Mouse (Mus musculus): Measurements from ENCODE around the gene Bsdc1. TPM values are rescaled to one million over a fixed set of nuclear protein-coding genes. Genes with fewer than 3 reads are reported as not detected.
A peak's percentile ranks its signal among the peaks of the same experiment; 100 is the strongest.

Bsdc1 gene
- polyA plus RNA-seq, 1 experiment from 2014 or later: 30.2 TPM

- Histone ChIP-seq H3K27ac (no peak overlapping the region), H3K27me3 (no peaks in the 10 kb centered on the region), H3K4me1 (peaks cover 31% of the 10 kb centered on the region), H3K4me2 (no peak overlapping the region), H3K36me3 (no peaks in the 10 kb centered on the region), H3K9ac (no peak overlapping the region), H3K4me3 (no peak overlapping the region), H3K9me3 (no peaks in the 10 kb centered on the region)
- WGBS: 59% methylated on average over 9 of the region's 10 CpGs
- ATAC-seq (ENCODE audit: insufficient number of reproducible peaks, low FRiP score, low TSS enrichment, low read depth): no peak
Observed at GRCm38 (mm10) chr4:129507434-129508236, 46.3 kb downstream of the Bsdc1 start.

- no peak for ATAC-seq (ENCODE audit: insufficient number of reproducible peaks, low FRiP score, low TSS enrichment, low read depth)
- H3K36me3 ChIP-seq: no peaks in the 10 kb centered on the region
- H3K27me3 ChIP-seq: no peaks in the 10 kb centered on the region
- no peak overlapping the region for H3K27ac ChIP-seq
- H3K9me3 ChIP-seq: no peaks in the 10 kb centered on the region
- no peak overlapping the region for H3K4me2 ChIP-seq
- H3K4me1 ChIP-seq: peaks cover 30% of the 10 kb centered on the region
- WGBS: 64% methylated on average over 3 of the region's 3 CpGs
- no peak overlapping the region for H3K4me3 ChIP-seq
- H3K9ac ChIP-seq: no peak overlapping the region
Observed at GRCm38 (mm10) chr4:129508237-129508515, 46.8 kb downstream of the Bsdc1 start.

DNA sequence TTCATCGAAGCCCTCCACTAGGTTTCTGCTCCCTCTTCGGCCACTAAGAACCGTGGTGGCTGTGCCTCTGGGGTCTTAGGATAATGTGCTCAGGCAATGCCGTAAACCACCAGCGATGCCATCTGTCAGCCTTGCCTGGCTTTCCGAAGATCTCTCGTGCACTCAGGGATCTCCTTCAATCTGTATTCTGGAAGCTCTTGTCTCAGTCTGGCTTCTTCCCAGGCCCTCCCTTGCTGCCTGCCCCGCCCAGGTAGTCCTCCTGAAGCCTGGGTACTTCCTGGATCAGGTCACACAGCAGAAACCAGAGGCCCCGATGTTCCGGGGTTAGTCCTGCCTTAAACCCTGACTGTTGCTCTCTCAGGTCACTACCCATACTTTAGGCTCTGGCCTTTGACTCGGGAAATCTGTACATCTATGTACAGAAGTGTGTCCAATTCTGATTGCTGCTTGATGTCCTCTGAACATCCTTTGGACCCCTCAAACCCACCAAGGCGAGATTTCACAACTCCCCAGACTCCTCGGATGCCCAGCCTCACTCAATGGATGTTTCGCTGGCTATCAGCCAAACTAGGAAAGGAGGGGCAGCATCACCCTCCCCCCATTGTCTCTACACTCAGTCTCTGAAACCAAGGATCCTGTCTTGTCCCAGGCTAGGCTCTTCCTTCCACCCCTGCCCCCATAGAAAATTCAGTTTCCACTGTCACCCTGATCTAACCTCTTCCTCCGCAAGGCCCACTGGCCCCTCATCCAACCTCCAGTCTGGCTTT lies 47.6 kb downstream of the Bsdc1 start:
- Histone ChIP-seq H3K27me3 (no peaks in the 10 kb centered on the region), H3K9ac (no peak overlapping the region), H3K4me1 (peaks cover 26% of the 10 kb centered on the region), H3K36me3 (no peaks in the 10 kb centered on the region), H3K9me3 (no peaks in the 10 kb centered on the region), H3K4me3 (no peak overlapping the region), H3K27ac (no peak overlapping the region), H3K4me2 (no peak overlapping the region)
- 61% methylated on average over 15 of the region's 15 CpGs for WGBS
- ATAC-seq (ENCODE audit: insufficient number of reproducible peaks, low FRiP score, low TSS enrichment, low read depth): no peak

GRCm38 (mm10) chr4:129509650-129510049 lies 48.3 kb downstream of the Bsdc1 start:
- WGBS: 67% methylated on average over 3 of the region's 3 CpGs
- no peaks in the 10 kb centered on the region for H3K9me3 ChIP-seq
- ATAC-seq (ENCODE audit: insufficient number of reproducible peaks, low FRiP score, low TSS enrichment, low read depth): no peak
- no peak overlapping the region for H3K4me2 ChIP-seq
- no peak overlapping the region for H3K27ac ChIP-seq
- no peak overlapping the region for H3K4me3 ChIP-seq
- H3K36me3 ChIP-seq: no peaks in the 10 kb centered on the region
- H3K9ac ChIP-seq: no peak overlapping the region
- peaks cover 26% of the 10 kb centered on the region for H3K4me1 ChIP-seq
- no peaks in the 10 kb centered on the region for H3K27me3 ChIP-seq

DNA sequence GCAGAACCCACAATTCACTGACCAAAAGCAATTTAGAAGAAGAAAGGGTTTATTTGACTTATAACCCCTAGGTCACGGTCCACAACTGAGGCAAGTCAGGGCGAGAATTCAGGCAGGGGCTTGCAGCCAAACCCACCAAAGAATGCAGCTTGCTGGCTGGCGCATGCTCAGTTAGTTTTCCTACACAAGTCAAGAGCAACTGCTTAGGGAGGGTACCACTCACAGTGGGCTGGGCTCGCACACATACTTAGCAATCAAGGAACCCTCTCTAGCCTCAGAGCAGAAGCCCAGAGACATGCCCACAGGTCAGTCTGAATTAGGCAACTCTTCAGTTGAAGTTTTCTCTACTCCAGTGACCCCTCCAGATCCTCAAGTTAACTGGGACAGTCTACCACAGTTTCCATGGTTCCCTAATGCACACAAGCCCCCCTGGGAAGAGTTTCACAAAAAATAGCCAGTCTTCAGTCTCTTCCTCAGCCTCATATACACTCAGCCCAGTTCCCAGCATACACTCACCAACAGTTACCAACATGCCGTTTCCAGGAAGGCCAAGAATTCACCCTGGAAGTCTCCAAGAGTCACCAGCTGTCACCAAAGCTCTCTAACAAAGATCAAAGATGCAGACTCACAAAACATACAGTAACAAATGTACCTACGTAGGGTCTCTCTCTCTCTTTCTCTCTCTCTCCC lies 49.5 kb downstream of the Bsdc1 start:
- Histone ChIP-seq H3K36me3 (no peaks in the 10 kb centered on the region; the same call in 1 of the 2 replicates), H3K9me3 (no peaks in the 10 kb centered on the region), H3K27ac (no peak overlapping the region), H3K9ac (no peak overlapping the region), H3K27me3 (no peaks in the 10 kb centered on the region), H3K4me2 (no peak overlapping the region), H3K4me1 (peaks cover 34% of the 10 kb centered on the region), H3K4me3 (no peak overlapping the region)
- WGBS: 50% methylated on average over 6 of the region's 6 CpGs
- no peak for ATAC-seq (ENCODE audit: insufficient number of reproducible peaks, low FRiP score, low TSS enrichment, low read depth)

GRCm38 (mm10) chr4:129511413-129512096 lies 50.2 kb downstream of the Bsdc1 start:
- ATAC-seq (ENCODE audit: insufficient number of reproducible peaks, low FRiP score, low TSS enrichment, low read depth): no peak
- no peaks in the 10 kb centered on the region for H3K27me3 ChIP-seq
- no peak overlapping the region for H3K4me2 ChIP-seq
- 55% methylated on average over 6 of the region's 6 CpGs for WGBS
- H3K4me1 ChIP-seq: peaks cover 36% of the 10 kb centered on the region
- H3K27ac ChIP-seq: no peak overlapping the region
- no peaks in the 10 kb centered on the region for H3K9me3 ChIP-seq
- no peak overlapping the region for H3K9ac ChIP-seq
- H3K4me3 ChIP-seq: no peak overlapping the region
- H3K36me3 ChIP-seq: peaks cover 3% of the 10 kb centered on the region

DNA sequence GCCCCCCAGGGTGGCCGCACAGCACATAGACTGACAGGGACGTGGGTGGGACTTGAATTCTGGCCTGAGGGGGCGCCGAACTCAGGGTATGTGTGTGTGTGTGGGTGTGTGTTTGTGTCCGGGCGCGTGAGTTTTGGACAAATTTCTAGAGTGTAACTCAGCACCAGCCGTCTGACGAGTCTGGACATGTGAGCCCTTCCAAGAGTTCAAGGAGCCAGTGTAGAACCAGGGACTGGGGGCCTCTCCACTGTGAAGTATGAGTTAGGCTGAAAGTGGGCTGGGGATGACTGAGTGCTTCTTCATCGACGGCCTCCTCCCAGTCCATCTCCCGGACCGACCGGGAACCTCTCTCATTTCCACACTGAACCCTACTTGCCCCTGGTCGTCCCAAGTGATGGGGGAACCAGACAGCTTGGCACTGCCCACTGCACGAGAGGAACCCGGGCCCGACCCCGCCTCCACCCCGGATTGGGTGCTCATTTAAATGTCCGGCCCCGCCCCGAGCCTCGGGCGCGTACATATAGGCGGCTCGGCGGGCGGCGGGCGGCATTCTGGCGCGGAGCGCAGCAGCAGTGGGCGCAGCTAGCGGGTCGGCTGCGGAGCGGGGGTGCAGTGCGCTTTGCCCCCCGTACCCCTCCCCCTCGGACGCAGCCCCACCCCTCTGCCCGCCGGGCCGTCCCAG lies 51.8 kb downstream of the Bsdc1 start, which contains the start of gene Marcksl1:
TSS of gene Marcksl1 (plus strand) at position 496 of the 682 bp plus-strand sequence.
- Histone ChIP-seq H3K27ac (peak within 1 kb of the TSS; percentile 95), H3K4me1 (peaks cover 33% of the 10 kb centered on the region), H3K4me3 (peak within 1 kb of the TSS; percentile 96), H3K27me3 (no peaks in the 10 kb centered on the region), H3K9me3 (no peaks in the 10 kb centered on the region), H3K9ac (peak within 1 kb of the TSS; percentile 99), H3K36me3 (peaks cover 17% of the 10 kb centered on the region), H3K4me2 (peak within 1 kb of the TSS; percentile 72)
- peak; percentile 87 for ATAC-seq (ENCODE audit: insufficient number of reproducible peaks, low FRiP score, low TSS enrichment, low read depth)
- WGBS: 5% methylated on average over 47 of the region's 47 CpGs

- WGBS: 0% methylated on average over 21 of the region's 57 CpGs
- Histone ChIP-seq H3K9me3 (no peaks in the 10 kb centered on the region), H3K9ac (peak overlapping the region; percentile 99), H3K27ac (peak overlapping the region; percentile 95), H3K4me3 (peak overlapping the region; percentile 96), H3K27me3 (no peaks in the 10 kb centered on the region), H3K4me1 (peaks cover 31% of the 10 kb centered on the region), H3K36me3 (peaks cover 24% of the 10 kb centered on the region), H3K4me2 (peak overlapping the region; percentile 72)
- ATAC-seq (ENCODE audit: insufficient number of reproducible peaks, low FRiP score, low TSS enrichment, low read depth): no peak
Observed at GRCm38 (mm10) chr4:129513891-129514290, 52.5 kb downstream of the Bsdc1 start.

DNA sequence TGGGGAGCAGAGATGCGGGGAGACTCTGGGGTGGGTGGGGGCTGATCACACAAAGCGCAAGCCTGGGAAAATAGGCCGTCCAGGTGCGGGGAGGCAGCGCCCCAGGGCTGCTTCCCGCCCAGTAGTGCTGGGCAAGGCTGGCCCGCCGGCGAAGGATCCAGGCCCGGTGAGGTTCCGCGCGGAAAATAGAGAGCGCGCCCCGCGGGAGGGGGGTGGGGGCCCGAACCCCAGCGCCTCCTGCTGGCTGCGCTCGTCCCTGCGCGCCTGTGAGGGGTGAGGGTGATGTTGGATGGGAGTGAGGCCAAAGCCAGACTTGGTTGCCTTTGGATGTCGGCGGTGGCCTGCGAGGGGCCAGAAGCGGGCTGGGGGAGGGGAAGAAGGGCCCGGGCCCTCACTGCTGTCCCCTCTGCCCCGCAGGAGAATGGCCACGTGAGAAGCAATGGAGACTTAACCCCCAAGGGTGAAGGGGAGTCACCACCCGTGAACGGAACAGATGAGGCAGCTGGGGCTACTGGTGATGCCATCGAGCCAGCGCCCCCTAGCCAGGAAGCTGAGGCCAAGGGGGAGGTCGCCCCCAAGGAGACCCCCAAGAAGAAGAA lies 53.0 kb downstream of the Bsdc1 start:
- Histone ChIP-seq H3K27me3 (no peaks in the 10 kb centered on the region), H3K9me3 (no peaks in the 10 kb centered on the region), H3K4me3 (peak overlapping the region; percentile 96), H3K36me3 (peaks cover 27% of the 10 kb centered on the region), H3K4me2 (peak overlapping the region; percentile 72), H3K27ac (peak overlapping the region; percentile 95), H3K4me1 (peaks cover 28% of the 10 kb centered on the region), H3K9ac (peak overlapping the region; percentile 99)
- peak; percentile 20; the same call in 1 of the 2 replicates for ATAC-seq (ENCODE audit: insufficient number of reproducible peaks, low FRiP score, low TSS enrichment, low read depth)
- 1% methylated on average over 34 of the region's 35 CpGs for WGBS

- Histone ChIP-seq H3K4me1 (peaks cover 17% of the 10 kb centered on the region), H3K9ac (no peak overlapping the region), H3K4me2 (no peak overlapping the region), H3K27ac (peak overlapping the region; percentile 63), H3K4me3 (no peak overlapping the region), H3K36me3 (peaks cover 50% of the 10 kb centered on the region), H3K9me3 (no peaks in the 10 kb centered on the region), H3K27me3 (no peaks in the 10 kb centered on the region)
- ATAC-seq (ENCODE audit: insufficient number of reproducible peaks, low FRiP score, low TSS enrichment, low read depth): no peak
- WGBS: 42% methylated on average over 2 of the region's 2 CpGs
Observed at GRCm38 (mm10) chr4:129516925-129517324, 55.5 kb downstream of the Bsdc1 start.

- Histone ChIP-seq H3K9ac (no peak overlapping the region), H3K4me1 (peaks cover 12% of the 10 kb centered on the region), H3K4me2 (no peak overlapping the region), H3K9me3 (no peaks in the 10 kb centered on the region), H3K27me3 (no peaks in the 10 kb centered on the region), H3K27ac (no peak overlapping the region), H3K36me3 (peaks cover 65% of the 10 kb centered on the region), H3K4me3 (no peak overlapping the region)
- no peak for ATAC-seq (ENCODE audit: insufficient number of reproducible peaks, low FRiP score, low TSS enrichment, low read depth)
- 88% methylated on average over 8 of the region's 8 CpGs for WGBS
Observed at GRCm38 (mm10) chr4:129518519-129518918, 57.1 kb downstream of the Bsdc1 start.

Measured in limb, embryonic 15.5 days (tissue).